In the genomic region with DNA sequence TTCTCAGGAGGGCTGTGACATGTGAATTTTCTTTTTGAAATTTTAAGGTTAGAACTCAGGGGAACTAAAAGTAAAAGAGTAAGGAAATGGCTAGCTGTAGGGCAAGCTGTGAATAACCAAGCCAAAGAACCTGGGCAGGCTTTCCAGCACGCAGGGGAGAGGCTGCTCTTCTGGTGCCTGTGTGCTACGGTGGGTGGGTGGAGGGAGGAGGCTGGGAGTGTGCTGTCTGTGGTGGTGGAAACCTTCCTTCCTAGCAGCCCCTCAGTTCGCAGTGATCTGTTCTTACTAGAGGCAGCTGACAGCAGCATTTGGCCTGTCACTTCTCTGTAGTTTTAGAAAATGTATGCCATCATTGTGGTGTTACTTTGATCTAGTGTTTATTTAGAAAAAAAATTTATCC, we compare ENCODE assay signal across 25 mouse cellular contexts. TPM values are rescaled to one million over a fixed set of nuclear protein-coding genes. Genes with fewer than 3 reads are reported as not detected.
A peak's percentile ranks its signal among the peaks of the same experiment; 100 is the strongest.
DNase-seq lines count a peak whose midpoint lies in the region; ATAC-seq and TF ChIP-seq lines count a peak whose summit lies in the region.
"Had no signal": no experiment of that assay in that cellular context is flagged by ENCODE, and none has a peak within 500 bp of the region (broad histone marks: within the 10 kb centered on the region; RNA-seq: fewer than 3 reads in every experiment).

No protein-coding gene starts in this region.

- no peak for ATAC-seq in forebrain, embryonic 14.5 days
- no peak for ATAC-seq in forebrain, embryonic 11.5 days (replicated peaks; ENCODE audit: low FRiP score)
- ATAC-seq in heart, postnatal 0 days (ENCODE audit: insufficient read depth, low read depth), result no peak
- ATAC-seq in limb, embryonic 12.5 days (ENCODE audit: insufficient number of reproducible peaks, insufficient read depth, low FRiP score, low TSS enrichment, low read depth), result no peak
- no peak for ATAC-seq in embryonic facial prominence, embryonic 15.5 days (ENCODE audit: insufficient number of reproducible peaks, low FRiP score, low TSS enrichment, low read depth)
- ATAC-seq: forebrain, embryonic 15.5 days; intestine, postnatal 0 days had no signal

- H3K27me3 ChIP-seq in forebrain, embryonic 14.5 days (replicated peaks; ENCODE audit: control insufficient read depth, insufficient read depth, low read length), result no peaks in the 10 kb centered on the region
- no peaks in the 10 kb centered on the region for H3K27me3 ChIP-seq in forebrain, embryonic 11.5 days (ENCODE audit: control insufficient read depth, insufficient read depth, low read length)
- H3K27me3 ChIP-seq in heart, postnatal 0 days (ENCODE audit: control insufficient read depth, insufficient read depth, low read length), result no peaks in the 10 kb centered on the region
- no peaks in the 10 kb centered on the region for H3K27me3 ChIP-seq in limb, embryonic 12.5 days
- H3K27me3 ChIP-seq in limb, embryonic 10.5 days (ENCODE audit: low read depth, poor library complexity, severe bottlenecking), result no peaks in the 10 kb centered on the region
- no peaks in the 10 kb centered on the region for H3K27me3 ChIP-seq in embryonic facial prominence, embryonic 15.5 days
- H3K27me3 ChIP-seq: forebrain, embryonic 15.5 days; heart, embryonic 12.5 days; hindbrain, embryonic 12.5 days; liver, embryonic 13.5 days; neural tube, embryonic 12.5 days had no signal

- TF ChIP-seq CTCF in heart, postnatal 0 days (IDR thresholded peaks at IDR 0.05; ENCODE audit: low read depth), result no peak

- no peak for DNase-seq in forebrain, embryonic 14.5 days (ENCODE audit: low spot score)
- no peak for DNase-seq in forebrain, embryonic 11.5 days (ENCODE audit: low spot score)
- no peak for DNase-seq in heart, postnatal 0 days (ENCODE audit: low spot score)
- no peak for DNase-seq in heart, adult 9 months (ENCODE audit: low spot score in 2 of 2)
- no peak for DNase-seq in limb, embryonic 10.5 days (ENCODE audit: low spot score)
- no peak for DNase-seq in left cerebral cortex, adult 9 months (ENCODE audit: low spot score in 2 of 2)
- DNase-seq: cerebellum, adult 11 months; cerebellum, adult 9-11 months; kidney, postnatal 4 days; liver, embryonic 13.5 days; lung, adult 2 months; lung, postnatal 36 days; midbrain, embryonic 14.5 days; thymus, adult 2 months; thymus, postnatal 4 days had no signal

- no peaks in the 10 kb centered on the region for H3K9me3 ChIP-seq in forebrain, embryonic 14.5 days (replicated peaks; ENCODE audit: control insufficient read depth, low read length)
- no peaks in the 10 kb centered on the region for H3K9me3 ChIP-seq in forebrain, embryonic 11.5 days (ENCODE audit: control insufficient read depth, low read length)
- no peaks in the 10 kb centered on the region for H3K9me3 ChIP-seq in heart, postnatal 0 days (replicated peaks; ENCODE audit: control insufficient read depth, low read length)
- no peaks in the 10 kb centered on the region for H3K9me3 ChIP-seq in limb, embryonic 12.5 days
- H3K9me3 ChIP-seq in limb, embryonic 10.5 days (replicated peaks), result no peaks in the 10 kb centered on the region
- H3K9me3 ChIP-seq in embryonic facial prominence, embryonic 15.5 days (replicated peaks), result no peaks in the 10 kb centered on the region
- H3K9me3 ChIP-seq: forebrain, embryonic 15.5 days; heart, embryonic 12.5 days; hindbrain, embryonic 12.5 days; liver, embryonic 13.5 days; megakaryocyte, embryonic 14.5 days; neural tube, embryonic 12.5 days had no signal

- TF ChIP-seq EP300 in heart, postnatal 0 days (IDR thresholded peaks at IDR 0.05; ENCODE audit: low read depth), result no peak

- no peak overlapping the region for H3K4me3 ChIP-seq in forebrain, embryonic 14.5 days (ENCODE audit: low read depth, low read length)
- H3K4me3 ChIP-seq in forebrain, embryonic 11.5 days (ENCODE audit: low read depth, low read length), result no peak overlapping the region
- no peak overlapping the region for H3K4me3 ChIP-seq in heart, postnatal 0 days (ENCODE audit: low read depth, low read length)
- no peak overlapping the region for H3K4me3 ChIP-seq in limb, embryonic 12.5 days (replicated peaks)
- no peak overlapping the region for H3K4me3 ChIP-seq in limb, embryonic 10.5 days
- no peak overlapping the region for H3K4me3 ChIP-seq in embryonic facial prominence, embryonic 15.5 days (replicated peaks)
- H3K4me3 ChIP-seq: erythroblast, embryonic 14.5 days; forebrain, embryonic 15.5 days; heart, embryonic 12.5 days; hindbrain, embryonic 12.5 days; left cerebral cortex, adult 2 months; liver, embryonic 13.5 days; megakaryocyte, embryonic 14.5 days; neural tube, embryonic 12.5 days had no signal

- H3K9ac ChIP-seq in forebrain, embryonic 14.5 days (ENCODE audit: low read length), result no peak overlapping the region
- H3K9ac ChIP-seq in forebrain, embryonic 11.5 days (ENCODE audit: low read length), result no peak overlapping the region
- H3K9ac ChIP-seq in heart, postnatal 0 days (replicated peaks; ENCODE audit: low read depth, low read length), result 0 out of 2 replicates have a peak overlapping the region, but pooled peaks have one; percentile 33
- H3K9ac ChIP-seq in limb, embryonic 12.5 days (replicated peaks), result no peak overlapping the region
- H3K9ac ChIP-seq in embryonic facial prominence, embryonic 15.5 days, result no peak overlapping the region
- H3K9ac ChIP-seq: forebrain, embryonic 15.5 days; heart, embryonic 12.5 days; hindbrain, embryonic 12.5 days; liver, embryonic 13.5 days; neural tube, embryonic 12.5 days had no signal

- no peaks in the 10 kb centered on the region for H3K36me3 ChIP-seq in forebrain, embryonic 14.5 days (ENCODE audit: control insufficient read depth, insufficient read depth, low read length)
- no peaks in the 10 kb centered on the region for H3K36me3 ChIP-seq in forebrain, embryonic 11.5 days (ENCODE audit: control insufficient read depth, insufficient read depth, low read length)
- peaks cover 5% of the 10 kb centered on the region for H3K36me3 ChIP-seq in heart, postnatal 0 days (replicated peaks; ENCODE audit: control insufficient read depth, insufficient read depth, low read length)
- no peaks in the 10 kb centered on the region for H3K36me3 ChIP-seq in limb, embryonic 12.5 days
- H3K36me3 ChIP-seq in limb, embryonic 10.5 days, result 0 out of 2 replicates have a peak, but pooled peaks cover 9% of the 10 kb centered on the region
- no peaks in the 10 kb centered on the region for H3K36me3 ChIP-seq in embryonic facial prominence, embryonic 15.5 days
- H3K36me3 ChIP-seq: forebrain, embryonic 15.5 days; heart, embryonic 12.5 days; hindbrain, embryonic 12.5 days; neural tube, embryonic 12.5 days had no signal

- H3K4me1 ChIP-seq in forebrain, embryonic 14.5 days (ENCODE audit: control insufficient read depth, insufficient read depth, low read length), result no peaks in the 10 kb centered on the region
- H3K4me1 ChIP-seq in forebrain, embryonic 11.5 days (replicated peaks; ENCODE audit: control insufficient read depth, insufficient read depth, low read length), result no peaks in the 10 kb centered on the region
- peaks cover 14% of the 10 kb centered on the region; the same call in 1 of the 2 replicates for H3K4me1 ChIP-seq in heart, postnatal 0 days (ENCODE audit: control insufficient read depth, insufficient read depth)
- H3K4me1 ChIP-seq in limb, embryonic 12.5 days (replicated peaks), result peaks cover 38% of the 10 kb centered on the region
- H3K4me1 ChIP-seq in limb, embryonic 10.5 days, result peaks cover 34% of the 10 kb centered on the region
- peaks cover 37% of the 10 kb centered on the region for H3K4me1 ChIP-seq in embryonic facial prominence, embryonic 15.5 days

- 0 out of 2 replicates have a peak overlapping the region, but pooled peaks have one; percentile 39 for H3K27ac ChIP-seq in forebrain, embryonic 14.5 days (ENCODE audit: low read depth, low read length)
- no peak overlapping the region for H3K27ac ChIP-seq in forebrain, embryonic 11.5 days (ENCODE audit: low read depth, low read length)
- no peak overlapping the region for H3K27ac ChIP-seq in heart, postnatal 0 days (ENCODE audit: low read depth)
- 0 out of 2 replicates have a peak overlapping the region, but pooled peaks have one; percentile 35 for H3K27ac ChIP-seq in limb, embryonic 12.5 days
- H3K27ac ChIP-seq in limb, embryonic 10.5 days, result no peak overlapping the region
- H3K27ac ChIP-seq in embryonic facial prominence, embryonic 15.5 days (replicated peaks), result peak overlapping the region; percentile 40; the same call in 1 of the 2 replicates
- H3K27ac ChIP-seq: hindbrain, embryonic 12.5 days; left cerebral cortex, adult 2 months; liver, embryonic 13.5 days; neural tube, embryonic 12.5 days had no signal

- WGBS in forebrain, embryonic 14.5 days, result 59% methylated on average over 3 of the region's 3 CpGs
- 70% methylated on average over 3 of the region's 3 CpGs for WGBS in forebrain, embryonic 11.5 days
- 27% methylated on average over 3 of the region's 3 CpGs for WGBS in heart, postnatal 0 days
- 59% methylated on average over 3 of the region's 3 CpGs for WGBS in limb, embryonic 12.5 days
- WGBS in limb, embryonic 10.5 days, result 60% methylated on average over 3 of the region's 3 CpGs
- 40% methylated on average over 3 of the region's 3 CpGs for WGBS in embryonic facial prominence, embryonic 15.5 days

- H3K4me2 ChIP-seq in forebrain, embryonic 14.5 days (ENCODE audit: low read length), result no peak overlapping the region
- no peak overlapping the region for H3K4me2 ChIP-seq in forebrain, embryonic 11.5 days (ENCODE audit: low read depth, low read length, severe bottlenecking)
- no peak overlapping the region for H3K4me2 ChIP-seq in heart, postnatal 0 days (ENCODE audit: low read depth, low read length)
- H3K4me2 ChIP-seq in limb, embryonic 12.5 days, result no peak overlapping the region
- no peak overlapping the region for H3K4me2 ChIP-seq in embryonic facial prominence, embryonic 15.5 days (replicated peaks)
- H3K4me2 ChIP-seq: forebrain, embryonic 15.5 days; heart, embryonic 12.5 days; hindbrain, embryonic 12.5 days; liver, embryonic 13.5 days; neural tube, embryonic 12.5 days had no signal

RNA-seq across cellular contexts. Expression of gene Rptor, which starts 22.2 kb away (rescaled TPM):
- polyA plus RNA-seq in forebrain, embryonic 14.5 days (2014; fragmentation: Nextera tagmentation; extraction: Ambion mirVana), result 7.0 and 9.3 TPM in 2 replicates
- 18.6 and 19.2 TPM in 2 replicates for polyA plus RNA-seq in forebrain, embryonic 11.5 days (2014; fragmentation: Nextera tagmentation; extraction: Ambion mirVana)
- total RNA-seq in heart, postnatal 0 days (2014; rRNA removed; ENCODE audit: low replicate concordance), result 33.9 and 39.8 TPM in 2 replicates
- 4.8 and 4.9 TPM in 2 replicates for polyA plus RNA-seq in heart, postnatal 0 days (2015; fragmentation: Nextera tagmentation; extraction: Ambion mirVana)
- polyA plus RNA-seq in limb, embryonic 12.5 days (2016; fragmentation: Nextera tagmentation; extraction: Ambion mirVana), result 17.7 and 18.6 TPM in 2 replicates
- polyA plus RNA-seq in limb, embryonic 10.5 days (2016; fragmentation: Nextera tagmentation; extraction: Ambion mirVana), result 17.4 and 17.9 TPM in 2 replicates
- polyA plus RNA-seq in embryonic facial prominence, embryonic 15.5 days (2015; fragmentation: Nextera tagmentation; extraction: Ambion mirVana), result 12.2 and 12.9 TPM in 2 replicates

Comparison
In these comparisons a context has a peak if more than half of its experiments do, and no peak if none do; other contexts are left out.
1. H3K27ac ChIP-seq: peak in forebrain, embryonic 14.5 days (single experiment), limb, embryonic 12.5 days (single experiment) and embryonic facial prominence, embryonic 15.5 days (single experiment); none in forebrain, embryonic 11.5 days (single experiment), heart, postnatal 0 days (single experiment) and limb, embryonic 10.5 days (single experiment).